Mouse (Mus musculus): ENCODE measurements at regions not wholly inside any gene's neighbourhood (a gene's known extent, or its start where the extent isn't known, plus 50 kb on each side); places are given as distances from the start of the nearest gene placed in this dataset.

- TF ChIP-seq CTCF (IDR thresholded peaks at IDR 0.05; ENCODE audit: insufficient read depth, low read length) (no peak), POLR2A (IDR thresholded peaks at IDR 0.05; ENCODE audit: borderline replicate concordance, extremely low read depth, low read depth, low read length) (no peak)
These were observed 105.4 kb downstream of the Mn1 start for GRCm38 (mm10) chr5:111522586-111522985.
